Mouse (Mus musculus): Measurements from ENCODE around the gene Fam216a. TPM values are rescaled to one million over a fixed set of nuclear protein-coding genes. Genes with fewer than 3 reads are reported as not detected.
"Not testable (repeated sequence)": the region's sequence is repeated elsewhere in the genome, so short reads cannot be mapped to it uniquely, and the experiment has no call there.

The Fam216a gene
- polyA plus RNA-seq, 1 experiment from 2014 or later: 66.0 TPM

- no peak overlapping the region for H3K4me3 ChIP-seq (ENCODE audit: low read length)
- peaks cover 15% of the 10 kb centered on the region for H3K36me3 ChIP-seq (ENCODE audit: insufficient read depth, low read length)
- H3K27me3 ChIP-seq (ENCODE audit: insufficient read depth, low read length): no peaks in the 10 kb centered on the region
- H3K9ac ChIP-seq (replicated peaks; ENCODE audit: low read length): no peak overlapping the region
- 81% methylated on average over 3 of the region's 3 CpGs for WGBS
- no peaks in the 10 kb centered on the region for H3K4me1 ChIP-seq (ENCODE audit: insufficient read depth, low read length)
- no peak overlapping the region for H3K4me2 ChIP-seq (replicated peaks; ENCODE audit: low read depth, low read length)
- no peak overlapping the region for H3K27ac ChIP-seq (ENCODE audit: low read length)
- H3K9me3 ChIP-seq (ENCODE audit: low read length): no peaks in the 10 kb centered on the region
- ATAC-seq (ENCODE audit: low FRiP score, low TSS enrichment): no peak
Measured at GRCm38 (mm10) chr5:122327283-122327682, 44.9 kb downstream of the Fam216a start.

- no peaks in the 10 kb centered on the region for H3K27me3 ChIP-seq (ENCODE audit: insufficient read depth, low read length)
Measured at GRCm38 (mm10) chr5:122325477-122325876, 46.7 kb downstream of the Fam216a start.

GRCm38 (mm10) chr5:122324608-122325431 is 47.3 kb downstream of the Fam216a start:
- Histone ChIP-seq H3K27me3 (ENCODE audit: insufficient read depth, low read length) (no peaks in the 10 kb centered on the region), H3K27ac (ENCODE audit: low read length) (no peak overlapping the region), H3K9ac (replicated peaks; ENCODE audit: low read length) (no peak overlapping the region), H3K36me3 (ENCODE audit: insufficient read depth, low read length) (peaks cover 22% of the 10 kb centered on the region), H3K4me1 (ENCODE audit: insufficient read depth, low read length) (no peaks in the 10 kb centered on the region), H3K9me3 (ENCODE audit: low read length) (no peaks in the 10 kb centered on the region), H3K4me2 (replicated peaks; ENCODE audit: low read depth, low read length) (no peak overlapping the region), H3K4me3 (ENCODE audit: low read length) (no peak overlapping the region)
- ATAC-seq (ENCODE audit: low FRiP score, low TSS enrichment): no peak
- WGBS: 87% methylated on average over 23 of the region's 23 CpGs

More at GRCm38 (mm10) chr5:122325477-122325876, 46.7 kb downstream of the Fam216a start:
- no peak overlapping the region for H3K27ac ChIP-seq (ENCODE audit: low read length)
- H3K4me3 ChIP-seq (ENCODE audit: low read length): no peak overlapping the region
- H3K9me3 ChIP-seq (ENCODE audit: low read length): no peaks in the 10 kb centered on the region
- no peak for ATAC-seq (ENCODE audit: low FRiP score, low TSS enrichment)
- peaks cover 18% of the 10 kb centered on the region for H3K36me3 ChIP-seq (ENCODE audit: insufficient read depth, low read length)
- no peak overlapping the region for H3K9ac ChIP-seq (replicated peaks; ENCODE audit: low read length)
- H3K4me1 ChIP-seq (ENCODE audit: insufficient read depth, low read length): no peaks in the 10 kb centered on the region
- no peak overlapping the region for H3K4me2 ChIP-seq (replicated peaks; ENCODE audit: low read depth, low read length)
- WGBS: 90% methylated on average over 8 of the region's 8 CpGs

GRCm38 (mm10) chr5:122323523-122323922 is 48.6 kb downstream of the Fam216a start:
- no peaks in the 10 kb centered on the region for H3K27me3 ChIP-seq (ENCODE audit: insufficient read depth, low read length)
- no peak overlapping the region for H3K4me2 ChIP-seq (replicated peaks; ENCODE audit: low read depth, low read length)
- peaks cover 24% of the 10 kb centered on the region for H3K36me3 ChIP-seq (ENCODE audit: insufficient read depth, low read length)
- no peaks in the 10 kb centered on the region for H3K4me1 ChIP-seq (ENCODE audit: insufficient read depth, low read length)
- H3K27ac ChIP-seq (ENCODE audit: low read length): no peak overlapping the region
- no peak for ATAC-seq (ENCODE audit: low FRiP score, low TSS enrichment)
- H3K4me3 ChIP-seq (ENCODE audit: low read length): no peak overlapping the region
- H3K9ac ChIP-seq (replicated peaks; ENCODE audit: low read length): no peak overlapping the region
- no peaks in the 10 kb centered on the region for H3K9me3 ChIP-seq (ENCODE audit: low read length)
- WGBS: 75% methylated on average over 8 of the region's 8 CpGs

- no peaks in the 10 kb centered on the region for H3K9me3 ChIP-seq (ENCODE audit: low read length)
- H3K36me3 ChIP-seq (ENCODE audit: insufficient read depth, low read length): peaks cover 21% of the 10 kb centered on the region
- no peak overlapping the region for H3K4me2 ChIP-seq (replicated peaks; ENCODE audit: low read depth, low read length)
- no peaks in the 10 kb centered on the region for H3K27me3 ChIP-seq (ENCODE audit: insufficient read depth, low read length)
- 0 out of 2 replicates have a peak, but pooled peaks have one; percentile 74 for ATAC-seq (ENCODE audit: low FRiP score, low TSS enrichment)
- peak overlapping the region; percentile 16; the same call in 1 of the 2 replicates for H3K27ac ChIP-seq (ENCODE audit: low read length)
- H3K4me1 ChIP-seq (ENCODE audit: insufficient read depth, low read length): peaks cover 1% of the 10 kb centered on the region; the same call in 1 of the 2 replicates
- 43% methylated on average over 12 of the region's 12 CpGs for WGBS
- no peak overlapping the region for H3K4me3 ChIP-seq (ENCODE audit: low read length)
- no peak overlapping the region for H3K9ac ChIP-seq (replicated peaks; ENCODE audit: low read length)
Measured at GRCm38 (mm10) chr5:122320205-122320781, 51.9 kb downstream of the Fam216a start.

- Histone ChIP-seq H3K27me3 (ENCODE audit: insufficient read depth, low read length) (no peaks in the 10 kb centered on the region), H3K27ac (ENCODE audit: low read length) (peak overlapping the region; percentile 16; the same call in 1 of the 2 replicates), H3K4me1 (ENCODE audit: insufficient read depth, low read length) (peaks cover 8% of the 10 kb centered on the region), H3K4me2 (replicated peaks; ENCODE audit: low read depth, low read length) (no peak overlapping the region), H3K9me3 (ENCODE audit: low read length) (no peaks in the 10 kb centered on the region), H3K4me3 (ENCODE audit: low read length) (no peak overlapping the region), H3K36me3 (ENCODE audit: insufficient read depth, low read length) (peaks cover 15% of the 10 kb centered on the region), H3K9ac (replicated peaks; ENCODE audit: low read length) (no peak overlapping the region)
- ATAC-seq (ENCODE audit: low FRiP score, low TSS enrichment): no peak
- 77% methylated on average over 14 of the region's 14 CpGs for WGBS
Measured at GRCm38 (mm10) chr5:122319474-122320204, 52.5 kb downstream of the Fam216a start.

GRCm38 (mm10) chr5:122318976-122319375 is 53.2 kb downstream of the Fam216a start:
- Histone ChIP-seq H3K4me1 (ENCODE audit: insufficient read depth, low read length) (peaks cover 12% of the 10 kb centered on the region), H3K36me3 (ENCODE audit: insufficient read depth, low read length) (peaks cover 14% of the 10 kb centered on the region; the same call in 1 of the 2 replicates)
- WGBS: 83% methylated on average over 3 of the region's 3 CpGs
- not testable (repeated sequence) for H3K9ac ChIP-seq (replicated peaks; ENCODE audit: low read length); H3K27ac ChIP-seq (ENCODE audit: low read length); ATAC-seq (ENCODE audit: low FRiP score, low TSS enrichment); H3K4me3 ChIP-seq (ENCODE audit: low read length); H3K27me3 ChIP-seq (ENCODE audit: insufficient read depth, low read length); H3K9me3 ChIP-seq (ENCODE audit: low read length); H3K4me2 ChIP-seq (replicated peaks; ENCODE audit: low read depth, low read length)

GRCm38 (mm10) chr5:122318100-122318499 is 54.1 kb downstream of the Fam216a start:
- 68% methylated on average over 3 of the region's 3 CpGs for WGBS
- Histone ChIP-seq H3K9me3 (ENCODE audit: low read length) (no peaks in the 10 kb centered on the region), H3K36me3 (ENCODE audit: insufficient read depth, low read length) (peaks cover 19% of the 10 kb centered on the region; the same call in 1 of the 2 replicates), H3K4me2 (replicated peaks; ENCODE audit: low read depth, low read length) (no peak overlapping the region), H3K27ac (ENCODE audit: low read length) (no peak overlapping the region), H3K27me3 (ENCODE audit: insufficient read depth, low read length) (no peaks in the 10 kb centered on the region), H3K4me3 (ENCODE audit: low read length) (no peak overlapping the region), H3K9ac (replicated peaks; ENCODE audit: low read length) (no peak overlapping the region), H3K4me1 (ENCODE audit: insufficient read depth, low read length) (peaks cover 12% of the 10 kb centered on the region)
- no peak for ATAC-seq (ENCODE audit: low FRiP score, low TSS enrichment)

- Histone ChIP-seq H3K36me3 (ENCODE audit: insufficient read depth, low read length) (peaks cover 21% of the 10 kb centered on the region; the same call in 1 of the 2 replicates), H3K4me3 (ENCODE audit: low read length) (no peak overlapping the region)
- WGBS: 88% methylated on average over 11 of the region's 11 CpGs
Measured at GRCm38 (mm10) chr5:122317329-122318045, 54.7 kb downstream of the Fam216a start.

More at GRCm38 (mm10) chr5:122317329-122318045, 54.7 kb downstream of the Fam216a start:
- Histone ChIP-seq H3K4me1 (ENCODE audit: insufficient read depth, low read length) (peaks cover 12% of the 10 kb centered on the region), H3K9ac (replicated peaks; ENCODE audit: low read length) (no peak overlapping the region), H3K27ac (ENCODE audit: low read length) (no peak overlapping the region), H3K4me2 (replicated peaks; ENCODE audit: low read depth, low read length) (no peak overlapping the region), H3K27me3 (ENCODE audit: insufficient read depth, low read length) (no peaks in the 10 kb centered on the region), H3K9me3 (ENCODE audit: low read length) (no peaks in the 10 kb centered on the region)
- no peak for ATAC-seq (ENCODE audit: low FRiP score, low TSS enrichment)

Measured in kidney, embryonic 16.5 days (tissue).